Mouse (Mus musculus) gastrocnemius, adult 18-20 months (tissue): ENCODE results near the gene Lef1. TPM values are rescaled to one million over a fixed set of nuclear protein-coding genes. Genes with fewer than 3 reads are reported as not detected.

Experiments used
- DNase-seq: peaks from one replicate; pipeline ENCODE4 v3.0.0; 2021; ENCODE audit warnings: low spot score
- total RNA-seq, 2 experiments: library from RNA; stranded (reverse); gene quantifications; 2 replicates each; pipeline ENCODE4 v1.2.3; 2021

Lef1 gene
- total RNA-seq, 2 experiments from 2014 or later = 0.07 TPM; not detected in 1

GRCm38 (mm10) chr3:131139345-131140090 is 29.2 kb downstream of the Lef1 start:
- DNase-seq = peak; percentile 4

- no peak for DNase-seq
These were observed 29.8 kb downstream of the Lef1 start for GRCm38 (mm10) chr3:131140091-131140462.

- no peak for DNase-seq
These were observed 31.3 kb downstream of the Lef1 start for GRCm38 (mm10) chr3:131141546-131141945.

GRCm38 (mm10) chr3:131144250-131144649 is 34.0 kb downstream of the Lef1 start:
- no peak for DNase-seq

- DNase-seq = no peak
These were observed 42.6 kb downstream of the Lef1 start for GRCm38 (mm10) chr3:131152921-131153320.

GRCm38 (mm10) chr3:131153896-131154295 is 43.6 kb downstream of the Lef1 start:
- DNase-seq = no peak

- no peak for DNase-seq
These were observed 44.3 kb downstream of the Lef1 start for GRCm38 (mm10) chr3:131154576-131154975.

- DNase-seq = no peak
These were observed 44.8 kb downstream of the Lef1 start for GRCm38 (mm10) chr3:131155066-131155465.

- no peak for DNase-seq
These were observed 45.4 kb downstream of the Lef1 start for GRCm38 (mm10) chr3:131155657-131156056.

GRCm38 (mm10) chr3:131156377-131156776 is 46.1 kb downstream of the Lef1 start:
- no peak for DNase-seq

- DNase-seq = no peak
These were observed 47.2 kb downstream of the Lef1 start for GRCm38 (mm10) chr3:131157471-131157870.

GRCm38 (mm10) chr3:131159204-131159760 is 49.0 kb downstream of the Lef1 start:
- no peak for DNase-seq

- no peak for DNase-seq
These were observed 49.8 kb downstream of the Lef1 start for GRCm38 (mm10) chr3:131159881-131160615.

- no peak for DNase-seq
These were observed 50.6 kb downstream of the Lef1 start for GRCm38 (mm10) chr3:131160921-131161320.

GRCm38 (mm10) chr3:131167731-131168130 is 57.5 kb downstream of the Lef1 start:
- no peak for DNase-seq

- DNase-seq = no peak
These were observed 58.9 kb downstream of the Lef1 start for GRCm38 (mm10) chr3:131169161-131169560.

- no peak for DNase-seq
These were observed 59.9 kb downstream of the Lef1 start for GRCm38 (mm10) chr3:131170099-131170643.

- DNase-seq = no peak
These were observed 61.2 kb downstream of the Lef1 start for GRCm38 (mm10) chr3:131171292-131171960.

- DNase-seq = no peak
These were observed 62.0 kb downstream of the Lef1 start for GRCm38 (mm10) chr3:131172293-131172692.

- DNase-seq = no peak
These were observed 70.7 kb downstream of the Lef1 start for GRCm38 (mm10) chr3:131181006-131181405.

- no peak for DNase-seq
These were observed 71.9 kb downstream of the Lef1 start for GRCm38 (mm10) chr3:131182158-131182557.

GRCm38 (mm10) chr3:131186193-131186592 is 75.9 kb downstream of the Lef1 start:
- DNase-seq = no peak
